Comparison of ENCODE assay signal across 14 mouse cellular contexts in the genomic region with DNA sequence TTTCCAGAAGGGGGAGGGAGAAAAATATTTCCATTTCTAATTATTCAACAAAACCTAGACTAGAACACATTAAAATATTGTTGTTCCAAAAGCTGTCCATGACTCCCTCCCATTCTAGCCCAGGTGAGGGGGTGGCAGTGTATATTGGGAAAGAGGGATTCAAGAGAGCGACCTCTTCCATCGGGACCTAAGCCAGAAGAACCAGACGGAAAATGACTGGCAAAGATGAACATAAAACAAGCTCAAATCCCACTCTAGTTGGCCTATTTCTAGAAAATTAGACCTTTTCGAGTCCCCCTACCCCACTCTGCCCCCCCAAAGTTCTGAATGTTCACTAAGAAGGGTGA.
A peak's percentile ranks its signal among the peaks of the same experiment; 100 is the strongest.
DNase-seq lines count a peak whose midpoint lies in the region; ATAC-seq lines count a peak whose summit lies in the region.
"Had no signal": no experiment of that assay in that cellular context is flagged by ENCODE, and none has a peak within 500 bp of the region (broad histone marks: within the 10 kb centered on the region; RNA-seq: fewer than 3 reads in every experiment).

No protein-coding gene starts in this region.

- peaks cover 30% of the 10 kb centered on the region for H3K4me1 ChIP-seq in kidney, embryonic 15.5 days
- H3K4me1 ChIP-seq in kidney, embryonic 14.5 days (ENCODE audit: control insufficient read depth, insufficient read depth, low read length): 0 out of 2 replicates have a peak, but pooled peaks cover 3% of the 10 kb centered on the region
- H3K4me1 ChIP-seq in embryonic facial prominence, embryonic 10.5 days: peaks cover 36% of the 10 kb centered on the region
- peaks cover 69% of the 10 kb centered on the region for H3K4me1 ChIP-seq in forebrain, embryonic 13.5 days
- H3K4me1 ChIP-seq in midbrain, embryonic 12.5 days: peaks cover 56% of the 10 kb centered on the region

- H3K9ac ChIP-seq in kidney, embryonic 15.5 days: no peak overlapping the region
- H3K9ac ChIP-seq in kidney, embryonic 14.5 days (ENCODE audit: low read depth, low read length): no peak overlapping the region
- no peak overlapping the region for H3K9ac ChIP-seq in forebrain, embryonic 13.5 days
- H3K9ac ChIP-seq in midbrain, embryonic 12.5 days (replicated peaks): no peak overlapping the region

- H3K4me3 ChIP-seq in kidney, embryonic 15.5 days (replicated peaks): peak overlapping the region; percentile 32; the same call in 1 of the 2 replicates
- no peak overlapping the region for H3K4me3 ChIP-seq in kidney, embryonic 14.5 days (ENCODE audit: low read length)
- H3K4me3 ChIP-seq in embryonic facial prominence, embryonic 10.5 days: peak overlapping the region; percentile 56; the same call in 1 of the 2 replicates
- H3K4me3 ChIP-seq in forebrain, embryonic 13.5 days: peak overlapping the region; percentile 48
- H3K4me3 ChIP-seq in midbrain, embryonic 12.5 days: no peak overlapping the region
- H3K4me3 ChIP-seq: gastrocnemius, adult 2 months; myocyte had no signal

- DNase-seq in embryonic facial prominence, embryonic 10.5 days (ENCODE audit: low spot score): no peak
- DNase-seq in testis, postnatal 10 days (ENCODE audit: low spot score): no peak
- no peak for DNase-seq in gastrocnemius, adult 8-10 months (ENCODE audit: low spot score in 2 of 2)
- no peak for DNase-seq in thymus, postnatal 36 days
- DNase-seq: gastrocnemius, adult 2 months; lung, adult 18-20 months; spleen, adult 18-20 months; thymus, postnatal 25 days had no signal

- peaks cover 100% of the 10 kb centered on the region for H3K27me3 ChIP-seq in kidney, embryonic 15.5 days
- H3K27me3 ChIP-seq in kidney, embryonic 14.5 days (ENCODE audit: control insufficient read depth, insufficient read depth, low read length): peaks cover 94% of the 10 kb centered on the region
- peaks cover 98% of the 10 kb centered on the region for H3K27me3 ChIP-seq in embryonic facial prominence, embryonic 10.5 days (replicated peaks; ENCODE audit: low read depth, poor library complexity, severe bottlenecking)
- H3K27me3 ChIP-seq in forebrain, embryonic 13.5 days: peaks cover 75% of the 10 kb centered on the region
- H3K27me3 ChIP-seq in midbrain, embryonic 12.5 days: peaks cover 95% of the 10 kb centered on the region

- no peak overlapping the region for H3K4me2 ChIP-seq in kidney, embryonic 15.5 days
- H3K4me2 ChIP-seq in kidney, embryonic 14.5 days (replicated peaks; ENCODE audit: low read depth, low read length): no peak overlapping the region
- peak overlapping the region; percentile 87 for H3K4me2 ChIP-seq in forebrain, embryonic 13.5 days
- H3K4me2 ChIP-seq in midbrain, embryonic 12.5 days (replicated peaks): peak overlapping the region; percentile 80

- ATAC-seq in kidney, embryonic 15.5 days (replicated peaks; ENCODE audit: low FRiP score): no peak
- ATAC-seq in kidney, embryonic 14.5 days (ENCODE audit: low FRiP score, low TSS enrichment): no peak
- no peak for ATAC-seq in forebrain, embryonic 13.5 days
- ATAC-seq in midbrain, embryonic 12.5 days (ENCODE audit: low FRiP score, low read depth): no peak
- ATAC-seq: inflammation-experienced regulatory T-cells, adult 6 months had no signal

- H3K27ac ChIP-seq in kidney, embryonic 15.5 days: no peak overlapping the region
- no peak overlapping the region for H3K27ac ChIP-seq in kidney, embryonic 14.5 days (ENCODE audit: low read depth, low read length)
- no peak overlapping the region for H3K27ac ChIP-seq in embryonic facial prominence, embryonic 10.5 days (replicated peaks)
- H3K27ac ChIP-seq in forebrain, embryonic 13.5 days: no peak overlapping the region
- no peak overlapping the region for H3K27ac ChIP-seq in midbrain, embryonic 12.5 days (replicated peaks)
- H3K27ac ChIP-seq: gastrocnemius, adult 2 months had no signal

- no peaks in the 10 kb centered on the region for H3K36me3 ChIP-seq in kidney, embryonic 15.5 days
- H3K36me3 ChIP-seq in kidney, embryonic 14.5 days (ENCODE audit: control insufficient read depth, insufficient read depth, low read length): no peaks in the 10 kb centered on the region
- H3K36me3 ChIP-seq in embryonic facial prominence, embryonic 10.5 days (replicated peaks): no peaks in the 10 kb centered on the region
- no peaks in the 10 kb centered on the region for H3K36me3 ChIP-seq in forebrain, embryonic 13.5 days (ENCODE audit: poor library complexity, severe bottlenecking)
- no peaks in the 10 kb centered on the region for H3K36me3 ChIP-seq in midbrain, embryonic 12.5 days

- H3K9me3 ChIP-seq in kidney, embryonic 15.5 days (replicated peaks): no peaks in the 10 kb centered on the region
- H3K9me3 ChIP-seq in kidney, embryonic 14.5 days (ENCODE audit: control insufficient read depth, low read length): no peaks in the 10 kb centered on the region
- no peaks in the 10 kb centered on the region for H3K9me3 ChIP-seq in embryonic facial prominence, embryonic 10.5 days
- H3K9me3 ChIP-seq in forebrain, embryonic 13.5 days (replicated peaks): no peaks in the 10 kb centered on the region
- H3K9me3 ChIP-seq in midbrain, embryonic 12.5 days: no peaks in the 10 kb centered on the region

- 7% methylated on average over 4 of the region's 4 CpGs for WGBS in kidney, embryonic 15.5 days
- 9% methylated on average over 4 of the region's 4 CpGs for WGBS in kidney, embryonic 14.5 days
- WGBS in embryonic facial prominence, embryonic 10.5 days: 2% methylated on average over 4 of the region's 4 CpGs
- WGBS in forebrain, embryonic 13.5 days: 8% methylated on average over 4 of the region's 4 CpGs
- 6% methylated on average over 4 of the region's 4 CpGs for WGBS in midbrain, embryonic 12.5 days

Comparison
In these comparisons a context has a peak if more than half of its experiments do, and no peak if none do; other contexts are left out.
1. H3K4me3 ChIP-seq: peak in kidney, embryonic 15.5 days (single experiment), embryonic facial prominence, embryonic 10.5 days (single experiment) and forebrain, embryonic 13.5 days (single experiment); none in kidney, embryonic 14.5 days (single experiment) and midbrain, embryonic 12.5 days (single experiment).
2. H3K4me2 ChIP-seq: peak in forebrain, embryonic 13.5 days (single experiment) and midbrain, embryonic 12.5 days (single experiment); none in kidney, embryonic 15.5 days (single experiment) and kidney, embryonic 14.5 days (single experiment).